Mouse (Mus musculus): ENCODE measurements around the gene Hs3st4.

GRCm38 (mm10) chr7:124180926-124181325 lies 198.3 kb downstream of the Hs3st4 start:
- TF ChIP-seq POLR2A (IDR thresholded peaks at IDR 0.05; ENCODE audit: low read depth, low read length) = no peak
- TF ChIP-seq CTCF (conservative IDR thresholded peaks at IDR 0.05; ENCODE audit: insufficient read depth, insufficient read length, low read depth, low read length) = no peak
